Comparison of ENCODE assay signal across 9 mouse cellular contexts in the genomic region with DNA sequence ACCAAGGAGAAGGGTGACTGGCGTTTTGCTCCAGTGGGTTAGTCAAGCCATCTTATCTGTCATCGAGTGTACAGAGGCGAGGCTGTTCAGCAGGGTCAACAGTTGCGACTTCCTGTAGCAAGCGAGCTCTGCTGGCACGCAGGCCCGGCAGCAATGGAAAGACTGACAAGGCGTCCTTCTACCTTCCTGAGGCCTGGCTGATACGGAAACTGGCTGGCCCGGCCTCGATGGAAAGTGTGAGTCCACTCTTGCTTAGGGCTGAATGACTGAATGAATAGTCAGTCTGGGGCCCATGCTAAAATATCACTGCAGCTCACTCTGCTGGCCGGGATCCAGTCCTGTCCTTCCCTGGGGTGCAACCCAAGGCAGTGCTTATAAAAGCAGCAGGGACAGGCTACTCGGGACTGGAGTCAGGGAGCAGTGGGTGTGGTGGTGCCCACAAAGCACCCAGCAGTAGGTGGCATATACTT. TPM values are rescaled to one million over a fixed set of nuclear protein-coding genes. Genes with fewer than 3 reads are reported as not detected.
DNase-seq lines count a peak whose midpoint lies in the region; ATAC-seq and TF ChIP-seq lines count a peak whose summit lies in the region.
"Had no signal": no experiment of that assay in that cellular context is flagged by ENCODE, and none has a peak within 500 bp of the region (broad histone marks: within the 10 kb centered on the region; RNA-seq: fewer than 3 reads in every experiment).

No protein-coding gene starts in this region.

- H3K4me1 ChIP-seq in embryonic facial prominence, embryonic 13.5 days: peaks cover 21% of the 10 kb centered on the region
- H3K4me1 ChIP-seq in liver, embryonic 12.5 days: peaks cover 25% of the 10 kb centered on the region; the same call in 1 of the 2 replicates
- 0 out of 2 replicates have a peak, but pooled peaks cover 2% of the 10 kb centered on the region for H3K4me1 ChIP-seq in stomach, postnatal 0 days (replicated peaks; ENCODE audit: control insufficient read depth, insufficient read depth)
- no peaks in the 10 kb centered on the region for H3K4me1 ChIP-seq in forebrain, embryonic 11.5 days (replicated peaks; ENCODE audit: control insufficient read depth, insufficient read depth, low read length)

- 62% methylated on average over 13 of the region's 13 CpGs for WGBS in embryonic facial prominence, embryonic 13.5 days
- WGBS in liver, embryonic 12.5 days (ENCODE audit: insufficient replicate concordance): 15% methylated on average over 13 of the region's 13 CpGs
- 47% methylated on average over 13 of the region's 13 CpGs for WGBS in stomach, postnatal 0 days
- WGBS in forebrain, embryonic 11.5 days: 78% methylated on average over 13 of the region's 13 CpGs

- H3K27me3 ChIP-seq in embryonic facial prominence, embryonic 13.5 days: no peaks in the 10 kb centered on the region
- no peaks in the 10 kb centered on the region for H3K27me3 ChIP-seq in liver, embryonic 12.5 days (replicated peaks)
- H3K27me3 ChIP-seq in stomach, postnatal 0 days (ENCODE audit: control insufficient read depth, insufficient read depth, low read length): no peaks in the 10 kb centered on the region
- no peaks in the 10 kb centered on the region for H3K27me3 ChIP-seq in forebrain, embryonic 11.5 days (ENCODE audit: control insufficient read depth, insufficient read depth, low read length)

- no peaks in the 10 kb centered on the region for H3K9me3 ChIP-seq in embryonic facial prominence, embryonic 13.5 days
- no peaks in the 10 kb centered on the region for H3K9me3 ChIP-seq in liver, embryonic 12.5 days (replicated peaks)
- no peaks in the 10 kb centered on the region for H3K9me3 ChIP-seq in stomach, postnatal 0 days (ENCODE audit: control insufficient read depth, low read length)
- H3K9me3 ChIP-seq in forebrain, embryonic 11.5 days (ENCODE audit: control insufficient read depth, low read length): no peaks in the 10 kb centered on the region

- peaks cover under 1% of the 10 kb centered on the region; the same call in 1 of the 2 replicates for H3K36me3 ChIP-seq in embryonic facial prominence, embryonic 13.5 days
- no peaks in the 10 kb centered on the region for H3K36me3 ChIP-seq in liver, embryonic 12.5 days
- H3K36me3 ChIP-seq in stomach, postnatal 0 days (ENCODE audit: control insufficient read depth, insufficient read depth, low read length): no peaks in the 10 kb centered on the region
- H3K36me3 ChIP-seq in forebrain, embryonic 11.5 days (ENCODE audit: control insufficient read depth, insufficient read depth, low read length): no peaks in the 10 kb centered on the region

- TF ChIP-seq EP300 in stomach, postnatal 0 days (optimal IDR thresholded peaks at IDR 0.05): no peak

- no peak overlapping the region for H3K4me2 ChIP-seq in embryonic facial prominence, embryonic 13.5 days
- no peak overlapping the region for H3K4me2 ChIP-seq in liver, embryonic 12.5 days
- H3K4me2 ChIP-seq in stomach, postnatal 0 days (replicated peaks; ENCODE audit: low read depth): no peak overlapping the region
- no peak overlapping the region for H3K4me2 ChIP-seq in forebrain, embryonic 11.5 days (ENCODE audit: low read depth, low read length, severe bottlenecking)

- no peak overlapping the region for H3K9ac ChIP-seq in embryonic facial prominence, embryonic 13.5 days
- no peak overlapping the region for H3K9ac ChIP-seq in liver, embryonic 12.5 days
- no peak overlapping the region for H3K9ac ChIP-seq in stomach, postnatal 0 days (ENCODE audit: low read length)
- H3K9ac ChIP-seq in forebrain, embryonic 11.5 days (ENCODE audit: low read length): no peak overlapping the region

- ATAC-seq in embryonic facial prominence, embryonic 13.5 days (ENCODE audit: insufficient number of reproducible peaks, insufficient read depth, low FRiP score, low TSS enrichment, low read depth): 0 out of 2 replicates have a peak, but pooled peaks have one; percentile 17
- peak; percentile 47 to 52; a peak in 3 of 4 replicates for ATAC-seq in hematopoietic stem cell, adult 5-6 weeks (replicated peaks in 1 of 2; ENCODE audit: insufficient read depth in 1 of 2, low FRiP score in 2 of 2, low TSS enrichment in 1 of 2, low read depth in 1 of 2, poor library complexity in 2 of 2, severe bottlenecking in 2 of 2)
- ATAC-seq in liver, embryonic 12.5 days: peak; percentile 28; the same call in 1 of the 2 replicates
- peak; percentile 91 for ATAC-seq in stomach, postnatal 0 days (ENCODE audit: low FRiP score, low TSS enrichment)
- no peak for ATAC-seq in forebrain, embryonic 11.5 days (replicated peaks; ENCODE audit: low FRiP score)

- peak; percentile 64 for DNase-seq in Muller cell, postnatal 12 days (ENCODE audit: inconsistent ontology term)
- DNase-seq in stomach, postnatal 0 days (ENCODE audit: low spot score): peak; percentile 88
- no peak for DNase-seq in thymus, postnatal 36 days
- DNase-seq in forebrain, embryonic 11.5 days (ENCODE audit: low spot score): no peak
- DNase-seq in ovary, adult 18-20 months (ENCODE audit: low spot score): no peak

- no peak overlapping the region for H3K27ac ChIP-seq in embryonic facial prominence, embryonic 13.5 days
- no peak overlapping the region for H3K27ac ChIP-seq in liver, embryonic 12.5 days
- peak overlapping the region; percentile 53 for H3K27ac ChIP-seq in stomach, postnatal 0 days (replicated peaks)
- H3K27ac ChIP-seq in forebrain, embryonic 11.5 days (ENCODE audit: low read depth, low read length): no peak overlapping the region

- TF ChIP-seq CTCF in stomach, postnatal 0 days (IDR thresholded peaks at IDR 0.05; ENCODE audit: low read depth): peak; percentile 49

- no peak overlapping the region for H3K4me3 ChIP-seq in embryonic facial prominence, embryonic 13.5 days
- H3K4me3 ChIP-seq in liver, embryonic 12.5 days: no peak overlapping the region
- no peak overlapping the region for H3K4me3 ChIP-seq in stomach, postnatal 0 days (ENCODE audit: low read depth, low read length)
- no peak overlapping the region for H3K4me3 ChIP-seq in forebrain, embryonic 11.5 days (ENCODE audit: low read depth, low read length)
- H3K4me3 ChIP-seq: myocyte had no signal

RNA-seq across cellular contexts. Expression of a gene that starts 27.0 kb away (rescaled TPM):
- 34.9 and 37.2 TPM in 2 replicates for polyA plus RNA-seq in embryonic facial prominence, embryonic 13.5 days (2015; fragmentation: Nextera tagmentation; extraction: Ambion mirVana)
- 5.7 and 8.8 TPM in 2 replicates for total RNA-seq in hematopoietic stem cell, adult 5-6 weeks (2017)
- 14.3 and 15.9 TPM in 2 replicates for polyA plus RNA-seq in liver, embryonic 12.5 days (2016; fragmentation: Nextera tagmentation; extraction: Ambion mirVana)
- polyA plus RNA-seq in stomach, postnatal 0 days (2015; fragmentation: Nextera tagmentation; extraction: Ambion mirVana): 24.8 and 28.6 TPM in 2 replicates
- polyA plus RNA-seq in forebrain, embryonic 11.5 days (2014; fragmentation: Nextera tagmentation; extraction: Ambion mirVana): 37.4 and 46.9 TPM in 2 replicates

RNA-seq across cellular contexts. Expression of a gene that starts 41.9 kb away (rescaled TPM):
- polyA plus RNA-seq in embryonic facial prominence, embryonic 13.5 days (2015; fragmentation: Nextera tagmentation; extraction: Ambion mirVana): 3.0 and 3.8 TPM in 2 replicates
- 0.50 TPM in 1 of 2 replicates, not detected in the other for total RNA-seq in hematopoietic stem cell, adult 5-6 weeks (2017)
- polyA plus RNA-seq in liver, embryonic 12.5 days (2016; fragmentation: Nextera tagmentation; extraction: Ambion mirVana): 1.3 and 1.7 TPM in 2 replicates
- polyA plus RNA-seq in stomach, postnatal 0 days (2015; fragmentation: Nextera tagmentation; extraction: Ambion mirVana): 38.5 and 48.4 TPM in 2 replicates
- polyA plus RNA-seq in forebrain, embryonic 11.5 days (2014; fragmentation: Nextera tagmentation; extraction: Ambion mirVana): 3.1 and 4.1 TPM in 2 replicates
- polyA plus RNA-seq: myocyte had no signal

Comparison
In these comparisons a context has a peak if more than half of its experiments do, and no peak if none do; other contexts are left out.
1. DNase-seq: peak in Muller cell, postnatal 12 days (single experiment) and stomach, postnatal 0 days (single experiment); none in thymus, postnatal 36 days (0 of 2), forebrain, embryonic 11.5 days (single experiment) and ovary, adult 18-20 months (single experiment).